ENCODE assay signal across 11 mouse cellular contexts in the genomic region with DNA sequence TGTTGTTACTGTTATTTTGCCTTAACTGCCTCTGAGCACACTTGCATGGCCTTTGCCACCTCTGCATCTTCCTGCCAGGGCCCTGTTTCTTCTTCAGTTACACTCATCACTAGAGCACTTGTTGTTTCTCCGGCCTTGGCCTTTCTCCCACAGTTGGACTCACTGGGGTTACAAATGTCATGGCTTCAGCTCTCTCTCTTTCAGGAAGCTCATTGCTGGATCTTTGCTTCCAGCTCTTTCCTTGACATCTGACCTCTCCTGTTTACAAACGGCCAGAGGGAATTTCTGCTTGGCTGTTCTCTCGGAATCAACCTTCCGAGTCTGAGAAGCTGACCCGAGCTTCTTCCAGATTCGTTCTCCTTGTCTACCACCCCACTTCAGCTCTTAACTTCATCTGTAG.
DNase-seq lines count a peak whose midpoint lies in the region; ATAC-seq lines count a peak whose summit lies in the region.
"Had no signal": no experiment of that assay in that cellular context is flagged by ENCODE, and none has a peak within 500 bp of the region (broad histone marks: within the 10 kb centered on the region; RNA-seq: fewer than 3 reads in every experiment).

No protein-coding gene starts in this region.

- H3K4me1 ChIP-seq in kidney, embryonic 15.5 days: peaks cover 10% of the 10 kb centered on the region
- H3K4me1 ChIP-seq: limb, embryonic 13.5 days had no signal

- H3K27ac ChIP-seq in kidney, embryonic 15.5 days: no peak overlapping the region
- H3K27ac ChIP-seq: limb, embryonic 13.5 days had no signal

- H3K4me3 ChIP-seq in kidney, embryonic 15.5 days (replicated peaks): no peak overlapping the region
- H3K4me3 ChIP-seq: limb, embryonic 13.5 days had no signal

- DNase-seq in kidney, adult 11 months: peak; percentile 16
- peak; percentile 23 for DNase-seq in adrenal gland, postnatal 10 days
- DNase-seq in gastrocnemius, postnatal 25 days: peak; percentile 44
- peak; percentile 16 to 44 for DNase-seq in kidney, postnatal 36 days
- DNase-seq in right cerebral cortex, postnatal 14 days: no peak
- no peak for DNase-seq in left cerebral cortex, postnatal 25 days (ENCODE audit: low spot score in 2 of 2)
- DNase-seq: cerebellum, adult 11-12 months had no signal

- WGBS in kidney, embryonic 15.5 days: 7% methylated on average over 6 of the region's 6 CpGs

- H3K4me2 ChIP-seq in kidney, embryonic 15.5 days: no peak overlapping the region
- H3K4me2 ChIP-seq: limb, embryonic 13.5 days had no signal

- no peaks in the 10 kb centered on the region for H3K9me3 ChIP-seq in kidney, embryonic 15.5 days (replicated peaks)
- H3K9me3 ChIP-seq: limb, embryonic 13.5 days had no signal

- H3K27me3 ChIP-seq in kidney, embryonic 15.5 days: peaks cover under 1% of the 10 kb centered on the region; the same call in 1 of the 2 replicates
- H3K27me3 ChIP-seq: limb, embryonic 13.5 days had no signal

- no peak; the same call in 1 of the 2 replicates for ATAC-seq in kidney, embryonic 15.5 days (replicated peaks; ENCODE audit: low FRiP score)
- no peak for ATAC-seq in erythroblast, adult 5-6 weeks (replicated peaks; ENCODE audit: low FRiP score, poor library complexity, severe bottlenecking)
- ATAC-seq: intestine, embryonic 16.5 days had no signal

- no peaks in the 10 kb centered on the region for H3K36me3 ChIP-seq in kidney, embryonic 15.5 days
- H3K36me3 ChIP-seq: limb, embryonic 13.5 days had no signal

- no peak overlapping the region for H3K9ac ChIP-seq in kidney, embryonic 15.5 days
- H3K9ac ChIP-seq: limb, embryonic 13.5 days had no signal

- intact Hi-C loops in left cerebral cortex, postnatal 25 days (cut with DNase I): loop anchor here (5.0 kb wide), 1 partner anchor 317 kb away; no protein-coding TSS in a partner anchor

Comparison
In these comparisons a context has a peak if more than half of its experiments do, and no peak if none do; other contexts are left out.
1. DNase-seq: peak in kidney, adult 11 months (single experiment), adrenal gland, postnatal 10 days (single experiment), gastrocnemius, postnatal 25 days (single experiment) and kidney, postnatal 36 days (2 of 2); none in right cerebral cortex, postnatal 14 days (single experiment) and left cerebral cortex, postnatal 25 days (0 of 2).